Mouse (Mus musculus) E14TG2a.4 (cell line): ENCODE data around the gene Ccdc171.
"Not testable (repeated sequence)": the region's sequence is repeated elsewhere in the genome, so short reads cannot be mapped to it uniquely, and the experiment has no call there.

Source experiments
- H3K27me3 ChIP-seq: 2 replicates; pipeline ENCODE4 v1.6.1; 2014; ENCODE audit warnings: low read length, control low read depth; ENCODE audit not compliant: insufficient read depth
- H3K36me3 ChIP-seq: 2 replicates; pipeline ENCODE4 v1.6.1; 2014; ENCODE audit warnings: low read length, control low read depth; ENCODE audit not compliant: insufficient read depth
- H3K4me1 ChIP-seq: replicated peaks from 2 replicates; pipeline ENCODE4 v1.6.1; 2014; ENCODE audit warnings: low read depth, low read length, control low read depth
- H3K4me3 ChIP-seq: replicated peaks from 2 replicates; pipeline ENCODE4 v1.5.1; 2014; ENCODE audit warnings: mild to moderate bottlenecking, low read length
- H3K9me3 ChIP-seq: 2 replicates; pipeline ENCODE4 v1.6.1; 2014; ENCODE audit warnings: low read length, control low read depth
- CTCF ChIP-seq: conservative IDR thresholded peaks from 2 replicates; pipeline ENCODE4 v1.5.1; 2014; ENCODE audit warnings: low read length
- NANOG ChIP-seq: IDR thresholded peaks from 2 replicates; pipeline ENCODE4 v1.6.1; 2014; ENCODE audit warnings: borderline replicate concordance, low read length, mixed read lengths
- POU5F1 ChIP-seq: IDR thresholded peaks from 2 replicates; pipeline ENCODE4 v1.6.1; 2014; ENCODE audit warnings: low read length, borderline replicate concordance

Gene Ccdc171

GRCm38 (mm10) chr4:83658415-83658814, 133.1 kb downstream of the Ccdc171 start:
- Histone ChIP-seq H3K9me3 (peaks cover 12% of the 10 kb centered on the region), H3K27me3 (no peaks in the 10 kb centered on the region), H3K4me1 (peaks cover 6% of the 10 kb centered on the region; the same call in 1 of the 2 replicates), H3K4me3 (no peak overlapping the region), H3K36me3 (no peaks in the 10 kb centered on the region; the same call in 1 of the 2 replicates)
- TF ChIP-seq POU5F1 = no peak

- Histone ChIP-seq H3K27me3 (no peaks in the 10 kb centered on the region), H3K9me3 (peaks cover 2% of the 10 kb centered on the region; the same call in 1 of the 2 replicates), H3K36me3 (no peaks in the 10 kb centered on the region; the same call in 1 of the 2 replicates), H3K4me3 (no peak overlapping the region), H3K4me1 (peaks cover 6% of the 10 kb centered on the region; the same call in 1 of the 2 replicates)
- TF ChIP-seq POU5F1 = no peak
- no peak for TF ChIP-seq NANOG
- no peak for TF ChIP-seq CTCF
These were observed 134.1 kb downstream of the Ccdc171 start for GRCm38 (mm10) chr4:83659411-83659810.

- H3K4me3 ChIP-seq = no peak overlapping the region
- no peaks in the 10 kb centered on the region for H3K27me3 ChIP-seq
- TF ChIP-seq CTCF = no peak
- no peak for TF ChIP-seq NANOG
- no peak for TF ChIP-seq POU5F1
- H3K36me3 ChIP-seq = no peaks in the 10 kb centered on the region; the same call in 1 of the 2 replicates
- H3K9me3 ChIP-seq = peaks cover 3% of the 10 kb centered on the region
- peaks cover 3% of the 10 kb centered on the region; the same call in 1 of the 2 replicates for H3K4me1 ChIP-seq
These were observed 136.3 kb downstream of the Ccdc171 start for GRCm38 (mm10) chr4:83661519-83662271.

- no peaks in the 10 kb centered on the region for H3K4me1 ChIP-seq
- H3K9me3 ChIP-seq = peaks cover 5% of the 10 kb centered on the region
- H3K4me3 ChIP-seq = no peak overlapping the region
- TF ChIP-seq NANOG (no peak), POU5F1 (no peak), CTCF (no peak)
- no peaks in the 10 kb centered on the region for H3K27me3 ChIP-seq
- no peaks in the 10 kb centered on the region; the same call in 1 of the 2 replicates for H3K36me3 ChIP-seq
These were observed 137.0 kb downstream of the Ccdc171 start for GRCm38 (mm10) chr4:83662301-83662700.

- no peak overlapping the region for H3K4me3 ChIP-seq
- H3K36me3 ChIP-seq = no peaks in the 10 kb centered on the region
- peaks cover 5% of the 10 kb centered on the region for H3K9me3 ChIP-seq
- H3K4me1 ChIP-seq = no peaks in the 10 kb centered on the region
- no peaks in the 10 kb centered on the region for H3K27me3 ChIP-seq
- no peak for TF ChIP-seq NANOG
- no peak for TF ChIP-seq CTCF
- TF ChIP-seq POU5F1 = no peak
These were observed 144.2 kb downstream of the Ccdc171 start for GRCm38 (mm10) chr4:83669552-83669951.

- H3K4me1 ChIP-seq, H3K4me3 ChIP-seq, H3K27me3 ChIP-seq, H3K36me3 ChIP-seq: not testable (repeated sequence)
- H3K9me3 ChIP-seq = peaks cover 12% of the 10 kb centered on the region; the same call in 1 of the 2 replicates
These were observed 150.0 kb downstream of the Ccdc171 start for GRCm38 (mm10) chr4:83675308-83675707.

- Histone ChIP-seq H3K4me1 (no peaks in the 10 kb centered on the region; the same call in 1 of the 2 replicates), H3K9me3 (peaks cover 12% of the 10 kb centered on the region; the same call in 1 of the 2 replicates), H3K27me3 (no peaks in the 10 kb centered on the region), H3K4me3 (no peak overlapping the region), H3K36me3 (no peaks in the 10 kb centered on the region)
- no peak for TF ChIP-seq CTCF
- no peak for TF ChIP-seq POU5F1
- no peak for TF ChIP-seq NANOG
These were observed 151.1 kb downstream of the Ccdc171 start for GRCm38 (mm10) chr4:83676444-83676843.

GRCm38 (mm10) chr4:83681081-83681480, 155.7 kb downstream of the Ccdc171 start:
- no peaks in the 10 kb centered on the region; the same call in 1 of the 2 replicates for H3K4me1 ChIP-seq
- no peaks in the 10 kb centered on the region for H3K36me3 ChIP-seq
- 0 out of 2 replicates have a peak, but pooled peaks cover 3% of the 10 kb centered on the region for H3K9me3 ChIP-seq
- H3K27me3 ChIP-seq = no peaks in the 10 kb centered on the region
- TF ChIP-seq POU5F1 = no peak
- TF ChIP-seq CTCF = no peak
- TF ChIP-seq NANOG = no peak
- no peak overlapping the region for H3K4me3 ChIP-seq

GRCm38 (mm10) chr4:83682866-83683265, 157.5 kb downstream of the Ccdc171 start:
- H3K4me3 ChIP-seq = no peak overlapping the region
- no peaks in the 10 kb centered on the region; the same call in 1 of the 2 replicates for H3K4me1 ChIP-seq
- no peaks in the 10 kb centered on the region for H3K27me3 ChIP-seq
- no peaks in the 10 kb centered on the region for H3K9me3 ChIP-seq
- no peaks in the 10 kb centered on the region for H3K36me3 ChIP-seq
- TF ChIP-seq POU5F1 = no peak
- no peak for TF ChIP-seq CTCF
- TF ChIP-seq NANOG = no peak
